Mouse (Mus musculus) stomach, postnatal 0 days (tissue): Measurements from ENCODE around the gene Aven.

ENCODE experiments used
- CTCF ChIP-seq: IDR thresholded peaks from 2 replicates; pipeline ENCODE4 v1.5.1; 2016; ENCODE audit warnings: antibody characterized with exemption, low read depth, mild to moderate bottlenecking, moderate library complexity
- EP300 ChIP-seq: optimal IDR thresholded peaks from 2 replicates; pipeline ENCODE3; 2016; ENCODE audit warnings: antibody characterized with exemption

DNA sequence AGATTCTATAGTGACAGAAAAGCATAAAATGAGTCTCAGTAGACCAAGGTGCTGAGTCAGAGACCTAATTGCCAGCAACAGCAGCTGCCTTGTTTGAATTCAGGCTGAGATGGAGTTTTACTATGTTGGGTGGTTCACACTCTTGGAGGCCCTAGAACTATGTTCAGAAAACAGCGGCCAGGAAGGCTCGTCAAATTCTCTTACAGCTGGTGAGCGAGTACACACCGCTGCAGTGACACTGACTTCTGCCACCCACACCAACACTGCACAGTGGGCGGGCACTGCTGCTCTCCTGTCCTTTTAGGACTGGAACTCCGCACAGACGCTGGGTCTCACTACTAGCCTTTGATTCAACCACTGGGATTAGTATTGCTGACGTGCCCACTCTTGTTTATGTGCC is 109.7 kb downstream of the Aven start:
- TF ChIP-seq EP300 (no peak), CTCF (no peak)
